Mouse (Mus musculus) forebrain, embryonic 10.5 days (tissue): ENCODE results near the gene Ccdc142. TPM values are rescaled to one million over a fixed set of nuclear protein-coding genes. Genes with fewer than 3 reads are reported as not detected.

Experiments used
- DNase-seq: peaks from one replicate; pipeline ENCODE4 v3.0.0-alpha.2; 2017; ENCODE audit warnings: low spot score; ENCODE audit errors: extremely low spot score
- H3K27ac ChIP-seq: fragments of 300-500 bp; sonication (generic); 2 replicates; pipeline ENCODE4 v1.5.1; 2016; ENCODE audit warnings: mild to moderate bottlenecking
- H3K27me3 ChIP-seq: fragments of 300-500 bp; sonication (generic); 2 replicates; pipeline ENCODE4 v1.6.1; 2016; ENCODE audit warnings: mild to moderate bottlenecking; ENCODE audit not compliant: poor library complexity, severe bottlenecking
- H3K36me3 ChIP-seq: fragments of 300-500 bp; sonication (generic); replicated peaks from 2 replicates; pipeline ENCODE4 v1.6.1; 2016; ENCODE audit warnings: mild to moderate bottlenecking, moderate library complexity
- H3K4me1 ChIP-seq: fragments of 300-500 bp; sonication (generic); 2 replicates; pipeline ENCODE4 v1.6.1; 2016
- H3K4me3 ChIP-seq: fragments of 300-500 bp; sonication (generic); 2 replicates; pipeline ENCODE4 v1.5.1; 2016; ENCODE audit warnings: mild to moderate bottlenecking, moderate library complexity
- H3K9me3 ChIP-seq: fragments of 300-500 bp; sonication (generic); 2 replicates; pipeline ENCODE4 v1.6.1; 2016; ENCODE audit warnings: mild to moderate bottlenecking, moderate library complexity
- WGBS: fragments of 180-500 bp; shearing (Covaris S2); methylation state at CpG from one replicate; pipeline ENCODE4 v1.1.7; 2016; 5-methylcytosine and 5-hydroxymethylcytosine counted together
- polyA plus RNA-seq: library from polyadenylated mRNA; unstranded; fragments of >200 nt; fragmentation: Nextera tagmentation; extraction: Ambion mirVana; gene quantifications from 2 replicates; pipeline ENCODE4 v1.2.1, GENCODE M21; 2016

Ccdc142 gene
- polyA plus RNA-seq = 2.6 and 3.1 TPM in 2 replicates

GRCm38 (mm10) chr6:83101316-83101687, at the start of gene Ccdc142, which contains the start of gene Gm42688:
Gene Ccdc142, plus strand, starts transcription at chr6:83101601.
Gene Gm42688, plus strand, starts transcription at chr6:83101617.
- Histone ChIP-seq H3K4me1 (peaks cover 27% of the 10 kb centered on the region), H3K27ac (peak within 1 kb of the TSS; percentile 89), H3K4me3 (peak within 1 kb of the TSS; percentile 84), H3K9me3 (no peaks in the 10 kb centered on the region), H3K36me3 (peaks cover 4% of the 10 kb centered on the region; the same call in 1 of the 2 replicates), H3K27me3 (peaks cover 31% of the 10 kb centered on the region)
- WGBS = under 1% methylated on average over 25 of the region's 25 CpGs
- DNase-seq = no peak

GRCm38 (mm10) chr6:83053136-83053960, 48.1 kb upstream of the Ccdc142 start:
- H3K9me3 ChIP-seq = no peaks in the 10 kb centered on the region
- peak overlapping the region; percentile 93 for H3K27ac ChIP-seq
- peak overlapping the region; percentile 97 for H3K4me3 ChIP-seq
- H3K27me3 ChIP-seq = 0 out of 2 replicates have a peak, but pooled peaks cover under 1% of the 10 kb centered on the region
- H3K4me1 ChIP-seq = peaks cover 36% of the 10 kb centered on the region
- H3K36me3 ChIP-seq = peaks cover 58% of the 10 kb centered on the region
- 3% methylated on average over 26 of the region's 26 CpGs for WGBS
- peak; percentile 62 for DNase-seq

- Histone ChIP-seq H3K9me3 (no peaks in the 10 kb centered on the region), H3K27me3 (0 out of 2 replicates have a peak, but pooled peaks cover 9% of the 10 kb centered on the region), H3K4me3 (peak within 1 kb of the TSS; percentile 97), H3K27ac (peak within 1 kb of the TSS; percentile 93), H3K36me3 (peaks cover 62% of the 10 kb centered on the region), H3K4me1 (peaks cover 36% of the 10 kb centered on the region)
- peak; percentile 99 for DNase-seq
- WGBS = under 1% methylated on average over 64 of the region's 64 CpGs
Observed at GRCm38 (mm10) chr6:83054074-83054851, 47.1 kb upstream of the Ccdc142 start, which contains the start of gene Aup1. Gene Aup1, plus strand, starts transcription at chr6:83054521.

- peak; percentile 42 for DNase-seq
- H3K9me3 ChIP-seq = no peaks in the 10 kb centered on the region
- H3K36me3 ChIP-seq = peaks cover 58% of the 10 kb centered on the region
- H3K4me3 ChIP-seq = peak within 1 kb of the TSS; percentile 97
- whole genome bisulfite sequencing = under 1% methylated on average over 50 of the region's 50 CpGs
- H3K27ac ChIP-seq = peak within 1 kb of the TSS; percentile 93
- peaks cover 16% of the 10 kb centered on the region for H3K27me3 ChIP-seq
- peaks cover 36% of the 10 kb centered on the region for H3K4me1 ChIP-seq
Observed at GRCm38 (mm10) chr6:83054871-83055431, 46.5 kb upstream of the Ccdc142 start, which contains the start of gene Htra2. Gene Htra2, minus strand, starts transcription at chr6:83055273.

- DNase-seq = no peak
- peaks cover 27% of the 10 kb centered on the region for H3K4me1 ChIP-seq
- 47% methylated on average over 3 of the region's 3 CpGs for WGBS
Observed at GRCm38 (mm10) chr6:83057790-83058189, 43.6 kb upstream of the Ccdc142 start, which contains the start of gene Dqx1. Gene Dqx1, plus strand, starts transcription at chr6:83057844.

GRCm38 (mm10) chr6:83058725-83059124, 42.7 kb upstream of the Ccdc142 start:
- Histone ChIP-seq H3K4me1 (peaks cover 17% of the 10 kb centered on the region), H3K36me3 (peaks cover 31% of the 10 kb centered on the region), H3K27me3 (peaks cover 54% of the 10 kb centered on the region), H3K27ac (no peak overlapping the region), H3K9me3 (no peaks in the 10 kb centered on the region), H3K4me3 (no peak overlapping the region)
- DNase-seq = no peak
- 86% methylated on average over 2 of the region's 2 CpGs for WGBS

More at GRCm38 (mm10) chr6:83057790-83058189, 43.6 kb upstream of the Ccdc142 start, which contains the start of gene Dqx1:
- Histone ChIP-seq H3K36me3 (peaks cover 31% of the 10 kb centered on the region), H3K9me3 (no peaks in the 10 kb centered on the region), H3K4me3 (no peak within 1 kb of the TSS), H3K27ac (no peak within 1 kb of the TSS), H3K27me3 (peaks cover 45% of the 10 kb centered on the region)

- Histone ChIP-seq H3K36me3 (no peaks in the 10 kb centered on the region), H3K4me1 (peaks cover 32% of the 10 kb centered on the region), H3K27ac (no peak overlapping the region), H3K9me3 (no peaks in the 10 kb centered on the region), H3K4me3 (no peak overlapping the region), H3K27me3 (peaks cover 100% of the 10 kb centered on the region)
- WGBS = 37% methylated on average over 8 of the region's 8 CpGs
- no peak for DNase-seq
Observed at GRCm38 (mm10) chr6:83065995-83066394, 35.4 kb upstream of the Ccdc142 start.

- WGBS = 25% methylated on average over 6 of the region's 6 CpGs
- H3K9me3 ChIP-seq = no peaks in the 10 kb centered on the region
- H3K27me3 ChIP-seq = peaks cover 100% of the 10 kb centered on the region
- DNase-seq = no peak
- peaks cover 36% of the 10 kb centered on the region for H3K4me1 ChIP-seq
- no peaks in the 10 kb centered on the region for H3K36me3 ChIP-seq
- H3K4me3 ChIP-seq = no peak overlapping the region
- no peak overlapping the region for H3K27ac ChIP-seq
Observed at GRCm38 (mm10) chr6:83066441-83066840, 35.0 kb upstream of the Ccdc142 start.

- Histone ChIP-seq H3K27ac (no peak overlapping the region), H3K9me3 (no peaks in the 10 kb centered on the region), H3K4me3 (peak overlapping the region; percentile 38; the same call in 1 of the 2 replicates), H3K36me3 (no peaks in the 10 kb centered on the region), H3K27me3 (peaks cover 100% of the 10 kb centered on the region), H3K4me1 (peaks cover 40% of the 10 kb centered on the region)
- 2% methylated on average over 8 of the region's 8 CpGs for WGBS
- DNase-seq = no peak
Observed at GRCm38 (mm10) chr6:83068221-83068620, 33.2 kb upstream of the Ccdc142 start.

GRCm38 (mm10) chr6:83068706-83069487, 32.5 kb upstream of the Ccdc142 start:
- DNase-seq = no peak
- no peak overlapping the region for H3K27ac ChIP-seq
- H3K4me1 ChIP-seq = peaks cover 40% of the 10 kb centered on the region
- WGBS = under 1% methylated on average over 81 of the region's 81 CpGs
- H3K27me3 ChIP-seq = peaks cover 100% of the 10 kb centered on the region
- no peaks in the 10 kb centered on the region for H3K9me3 ChIP-seq
- H3K36me3 ChIP-seq = no peaks in the 10 kb centered on the region
- peak overlapping the region; percentile 38 for H3K4me3 ChIP-seq

- Histone ChIP-seq H3K36me3 (no peaks in the 10 kb centered on the region), H3K27ac (no peak overlapping the region), H3K27me3 (peaks cover 100% of the 10 kb centered on the region), H3K9me3 (no peaks in the 10 kb centered on the region), H3K4me3 (peak overlapping the region; percentile 43), H3K4me1 (peaks cover 36% of the 10 kb centered on the region)
- DNase-seq = peak; percentile 50
- WGBS = under 1% methylated on average over 69 of the region's 69 CpGs
Observed at GRCm38 (mm10) chr6:83069488-83070246, 31.7 kb upstream of the Ccdc142 start.
